Mouse (Mus musculus) lung, embryonic 14.5 days (tissue): ENCODE results near the gene Hivep2. TPM values are rescaled to one million over a fixed set of nuclear protein-coding genes. Genes with fewer than 3 reads are reported as not detected.

Experiments used
- ATAC-seq: fragments of 200-750 bp; cut with Nextera tagmentation; 2 replicates; pipeline ENCODE4 v1.8.0; 2017; ENCODE audit warnings: mild to moderate bottlenecking, moderate TSS enrichment, moderate library complexity; ENCODE audit not compliant: insufficient read depth
- DNase-seq: peaks from one replicate; pipeline ENCODE4 v3.0.0-alpha.2; 2015
- H3K27ac ChIP-seq: fragments of 300-500 bp; sonication (generic); 2 replicates; pipeline ENCODE4 v1.5.1; 2014; ENCODE audit warnings: low read depth, mild to moderate bottlenecking, moderate library complexity
- H3K27me3 ChIP-seq: fragments of 300-500 bp; sonication (generic); 2 replicates; pipeline ENCODE4 v1.6.1; 2014; ENCODE audit warnings: low read length, control low read depth; ENCODE audit not compliant: insufficient read depth
- H3K36me3 ChIP-seq: fragments of 300-500 bp; sonication (generic); 2 replicates; pipeline ENCODE4 v1.6.1; 2014; ENCODE audit warnings: control low read depth; ENCODE audit not compliant: insufficient read depth
- H3K4me1 ChIP-seq: fragments of 300-500 bp; sonication (generic); 2 replicates; pipeline ENCODE4 v1.6.1; 2014; ENCODE audit warnings: antibody characterized with exemption, control low read depth; ENCODE audit not compliant: insufficient read depth
- H3K4me2 ChIP-seq: fragments of 300-500 bp; sonication (generic); 2 replicates; pipeline ENCODE4 v1.6.1; 2014; ENCODE audit warnings: mild to moderate bottlenecking
- H3K4me3 ChIP-seq: fragments of 300-500 bp; sonication (generic); 2 replicates; pipeline ENCODE4 v1.5.1; 2014; ENCODE audit warnings: low read depth, low read length
- H3K9ac ChIP-seq: fragments of 300-500 bp; sonication (generic); 2 replicates; pipeline ENCODE4 v1.6.1; 2014
- H3K9me3 ChIP-seq: fragments of 300-500 bp; sonication (generic); 2 replicates; pipeline ENCODE4 v1.6.1; 2016; ENCODE audit warnings: low read depth, low read length, control low read depth
- CTCF ChIP-seq: IDR thresholded peaks from 2 replicates; pipeline ENCODE4 v1.5.1; 2016; ENCODE audit warnings: antibody characterized with exemption, low read depth
- WGBS: fragments of 180-500 bp; shearing (Covaris S2); extraction: QIAGEN DNeasy Blood & Tissue Kit; methylation state at CpG from one replicate; pipeline ENCODE4 v1.1.7; 2014; 5-methylcytosine and 5-hydroxymethylcytosine counted together
- polyA plus RNA-seq: library from polyadenylated mRNA; unstranded; fragments of >200 nt; fragmentation: Nextera tagmentation; extraction: Ambion mirVana; gene quantifications from 2 replicates; pipeline ENCODE4 v1.2.1, GENCODE M21; 2014

Gene Hivep2
- polyA plus RNA-seq, 1 experiment from 2014 or later, result 5.3 TPM

DNA sequence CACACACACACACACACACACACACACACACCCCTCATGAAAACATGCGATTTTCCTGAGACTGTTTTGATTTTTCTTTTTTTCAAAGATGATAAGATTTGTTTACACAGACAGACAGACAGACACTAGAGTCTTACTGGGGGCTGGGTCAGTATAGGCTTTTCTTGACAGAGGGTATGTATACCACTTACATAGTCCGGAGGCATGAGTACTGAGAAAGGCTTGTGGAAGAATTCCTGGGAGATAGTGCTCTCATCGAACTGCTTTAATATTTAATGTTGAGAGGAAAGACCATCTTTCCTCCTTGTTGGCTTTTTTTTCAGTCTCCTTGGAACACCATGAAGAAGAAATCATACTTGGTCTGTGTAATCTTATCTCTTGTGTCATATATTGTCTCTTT, 130.2 kb downstream of the Hivep2 start:
- no peak for ATAC-seq
- no peak for TF ChIP-seq CTCF
- H3K4me1 ChIP-seq, result no peaks in the 10 kb centered on the region
- no peak for DNase-seq
- no peak overlapping the region for H3K4me2 ChIP-seq
- H3K9me3 ChIP-seq, result no peaks in the 10 kb centered on the region; the same call in 1 of the 2 replicates
- no peak overlapping the region for H3K27ac ChIP-seq
- H3K4me3 ChIP-seq, result no peak overlapping the region
- H3K27me3 ChIP-seq, result no peaks in the 10 kb centered on the region
- H3K36me3 ChIP-seq, result no peaks in the 10 kb centered on the region
- WGBS, result 48% methylated on average over 3 of the region's 3 CpGs
- no peak overlapping the region for H3K9ac ChIP-seq

- Histone ChIP-seq H3K4me2 (no peak overlapping the region), H3K4me1 (no peaks in the 10 kb centered on the region), H3K27me3 (no peaks in the 10 kb centered on the region), H3K4me3 (no peak overlapping the region), H3K27ac (no peak overlapping the region), H3K9ac (no peak overlapping the region), H3K36me3 (no peaks in the 10 kb centered on the region), H3K9me3 (no peaks in the 10 kb centered on the region)
- DNase-seq (no peak), ATAC-seq (no peak)
- WGBS, result 55% methylated on average over 4 of the region's 4 CpGs
- no peak for TF ChIP-seq CTCF
Measured at GRCm38 (mm10) chr10:14099182-14099581, 133.3 kb downstream of the Hivep2 start.

DNA sequence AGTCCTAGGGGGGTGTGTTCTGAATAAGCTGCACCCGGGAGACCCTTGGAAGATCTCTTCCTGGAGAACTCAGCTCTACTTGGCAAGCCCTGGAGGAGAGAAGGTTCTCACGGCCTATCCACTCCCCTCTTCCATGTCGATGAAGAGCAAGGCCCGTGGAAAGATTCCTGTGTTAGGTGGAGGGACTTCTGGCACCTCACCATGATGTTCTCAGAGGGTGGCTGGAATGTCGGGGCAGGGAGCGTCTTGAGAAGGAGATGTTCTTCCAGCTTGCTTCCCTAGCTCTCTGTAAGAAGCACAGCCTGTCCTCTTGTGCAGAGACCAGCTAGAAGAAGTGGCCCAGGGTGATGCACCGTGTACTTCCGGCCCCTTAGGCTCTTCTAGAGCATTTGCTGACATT, 134.2 kb downstream of the Hivep2 start:
- H3K4me3 ChIP-seq, result no peak overlapping the region
- no peak overlapping the region for H3K27ac ChIP-seq
- 79% methylated on average over 8 of the region's 8 CpGs for WGBS
- no peak overlapping the region for H3K4me2 ChIP-seq
- TF ChIP-seq CTCF, result no peak
- ATAC-seq, result no peak
- no peaks in the 10 kb centered on the region for H3K4me1 ChIP-seq
- H3K36me3 ChIP-seq, result no peaks in the 10 kb centered on the region
- no peaks in the 10 kb centered on the region for H3K9me3 ChIP-seq
- H3K9ac ChIP-seq, result no peak overlapping the region
- no peaks in the 10 kb centered on the region for H3K27me3 ChIP-seq
- no peak for DNase-seq

- Histone ChIP-seq H3K9me3 (no peaks in the 10 kb centered on the region), H3K27ac (no peak overlapping the region), H3K36me3 (no peaks in the 10 kb centered on the region), H3K4me1 (no peaks in the 10 kb centered on the region), H3K4me2 (no peak overlapping the region), H3K9ac (no peak overlapping the region), H3K4me3 (no peak overlapping the region), H3K27me3 (no peaks in the 10 kb centered on the region)
- no peak for TF ChIP-seq CTCF
- DNase-seq, result no peak
- ATAC-seq, result no peak
- WGBS, result 73% methylated on average over 3 of the region's 3 CpGs
Measured at GRCm38 (mm10) chr10:14100847-14101246, 135.0 kb downstream of the Hivep2 start.

- WGBS, result 83% methylated on average over 5 of the region's 5 CpGs
- Histone ChIP-seq H3K4me2 (no peak overlapping the region), H3K9ac (no peak overlapping the region), H3K4me1 (no peaks in the 10 kb centered on the region), H3K4me3 (no peak overlapping the region), H3K27me3 (no peaks in the 10 kb centered on the region), H3K27ac (no peak overlapping the region), H3K36me3 (no peaks in the 10 kb centered on the region), H3K9me3 (no peaks in the 10 kb centered on the region)
- ATAC-seq, result no peak
- no peak for TF ChIP-seq CTCF
- DNase-seq, result no peak
Measured at GRCm38 (mm10) chr10:14101966-14102365, 136.1 kb downstream of the Hivep2 start.

GRCm38 (mm10) chr10:14107980-14108671, 142.3 kb downstream of the Hivep2 start:
- WGBS, result 9% methylated on average over 7 of the region's 7 CpGs
- ATAC-seq (no peak), DNase-seq (peak; percentile 54)
- no peaks in the 10 kb centered on the region for H3K27me3 ChIP-seq
- TF ChIP-seq CTCF, result no peak
- no peaks in the 10 kb centered on the region for H3K9me3 ChIP-seq
- H3K27ac ChIP-seq, result no peak overlapping the region
- no peak overlapping the region for H3K4me3 ChIP-seq
- no peak overlapping the region for H3K9ac ChIP-seq
- no peak overlapping the region for H3K4me2 ChIP-seq
- H3K4me1 ChIP-seq, result no peaks in the 10 kb centered on the region
- no peaks in the 10 kb centered on the region for H3K36me3 ChIP-seq

DNA sequence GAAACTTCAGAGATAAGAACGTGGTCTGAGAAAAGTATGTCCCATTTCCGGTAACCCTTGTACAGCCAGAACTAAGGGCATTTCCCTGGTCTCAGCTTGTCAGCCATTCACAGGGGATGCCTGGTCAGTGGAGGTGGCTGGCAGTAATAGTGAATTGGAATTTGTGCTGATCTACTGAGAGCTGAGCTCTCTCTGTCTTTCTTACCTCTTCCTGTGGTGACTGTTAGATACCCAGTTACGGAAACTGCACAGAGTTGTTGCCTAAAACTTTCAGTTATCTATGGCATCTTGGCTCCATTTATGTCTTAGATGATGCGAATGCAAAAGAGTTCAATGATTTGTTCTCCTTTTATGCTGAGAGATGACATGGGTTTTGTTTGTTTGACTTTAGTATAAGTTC, 150.0 kb downstream of the Hivep2 start:
- Histone ChIP-seq H3K9ac (no peak overlapping the region), H3K4me2 (no peak overlapping the region), H3K36me3 (no peaks in the 10 kb centered on the region), H3K9me3 (no peaks in the 10 kb centered on the region), H3K4me3 (no peak overlapping the region), H3K27me3 (no peaks in the 10 kb centered on the region), H3K27ac (no peak overlapping the region), H3K4me1 (no peaks in the 10 kb centered on the region)
- ATAC-seq, result no peak
- WGBS, result 48% methylated on average over 4 of the region's 4 CpGs
- DNase-seq, result peak; percentile 5
- no peak for TF ChIP-seq CTCF
